Mouse (Mus musculus) G1E (cell line): ENCODE measurements around the gene Ptrh1. TPM values are rescaled to one million over a fixed set of nuclear protein-coding genes. Genes with fewer than 3 reads are reported as not detected.

Source experiments
- ATAC-seq: 2 replicates; pipeline ENCODE4 v1.8.0; 2016; ENCODE audit warnings: mild to moderate bottlenecking; ENCODE audit not compliant: insufficient number of reproducible peaks, poor library complexity, low FRiP score, severe bottlenecking; ENCODE audit errors: extremely low read depth
- DNase-seq: peaks from one replicate; pipeline ENCODE4 v3.0.0; 2012; ENCODE audit warnings: low spot score
- H3K27me3 ChIP-seq: 2 replicates; pipeline ENCODE4 v1.6.1; 2012; ENCODE audit warnings: mild to moderate bottlenecking, low read length, inconsistent platforms; ENCODE audit not compliant: insufficient read depth
- H3K36me3 ChIP-seq: replicated peaks from 2 replicates; pipeline ENCODE3; 2012; ENCODE audit warnings: mild to moderate bottlenecking, inconsistent platforms
- H3K4me1 ChIP-seq: 2 replicates; pipeline ENCODE4 v1.6.1; 2012; ENCODE audit warnings: low read depth, low read length, inconsistent platforms, mixed read lengths; ENCODE audit not compliant: insufficient read depth
- H3K4me3 ChIP-seq: 2 replicates; pipeline ENCODE4 v1.5.1; 2012; ENCODE audit warnings: low read depth, mild to moderate bottlenecking, inconsistent platforms, low read length, moderate library complexity, mixed read lengths
- H3K9me3 ChIP-seq: replicated peaks from 2 replicates; pipeline ENCODE4 v1.6.1; 2012; ENCODE audit warnings: inconsistent platforms
- CTCF ChIP-seq: IDR thresholded peaks from 2 replicates; pipeline ENCODE4 v1.5.1; 2012; ENCODE audit warnings: low read depth, low read length, inconsistent platforms, mixed read lengths
- GATA1 ChIP-seq: IDR thresholded peaks from 2 replicates; pipeline ENCODE4 v1.6.1; 2012; ENCODE audit warnings: borderline replicate concordance, low read length, inconsistent platforms, mixed read lengths
- GATA2 ChIP-seq: IDR thresholded peaks from 2 replicates; pipeline ENCODE4 v1.6.1; 2012; ENCODE audit warnings: low read depth, low read length, inconsistent platforms, borderline replicate concordance
- POLR2AphosphoS5 ChIP-seq: IDR thresholded peaks from 2 replicates; pipeline ENCODE4 v1.6.1; 2012; ENCODE audit warnings: low read depth, low read length, inconsistent platforms; ENCODE audit not compliant: insufficient replicate concordance
- TAL1 ChIP-seq: conservative IDR thresholded peaks from 2 replicates; pipeline ENCODE4 v1.6.1; 2012; ENCODE audit warnings: low read depth, low read length, inconsistent platforms, mixed read lengths
- polyA plus RNA-seq: library from polyadenylated mRNA; stranded (reverse); fragments of >175 nt; gene quantifications from 2 replicates; pipeline ENCODE4 v1.2.3, GENCODE M21; 2012
- total RNA-seq, 2 experiments: library from RNA; stranded (forward) in 1 of 2; stranded (reverse) in 1 of 2; fragments of 200-1000 nt in 1 of 2; fragments of >200 nt in 1 of 2; fragmentation: Nextera tagmentation in 1 of 2; gene quantifications; 2 replicates each; pipeline ENCODE4 v1.2.3; 2014 to 2017

Ptrh1 gene
- total and polyA plus RNA-seq, 3 experiments = 3.4 to 5.0 (median 4.3) TPM

GRCm38 (mm10) chr2:32732695-32733094, 42.9 kb upstream of the Ptrh1 start:
- ATAC-seq = no peak
- Histone ChIP-seq H3K4me3 (no peak overlapping the region), H3K9me3 (no peaks in the 10 kb centered on the region), H3K27me3 (peaks cover 71% of the 10 kb centered on the region), H3K4me1 (peaks cover 7% of the 10 kb centered on the region), H3K36me3 (no peaks in the 10 kb centered on the region)
- TF ChIP-seq TAL1 (no peak), POLR2AphosphoS5 (no peak)
- no peak for DNase-seq

- DNase-seq (no peak), ATAC-seq (no peak)
- H3K4me1 ChIP-seq = peaks cover 4% of the 10 kb centered on the region; the same call in 1 of the 2 replicates
- no peak overlapping the region for H3K4me3 ChIP-seq
- no peaks in the 10 kb centered on the region for H3K36me3 ChIP-seq
- peaks cover 68% of the 10 kb centered on the region for H3K27me3 ChIP-seq
- H3K9me3 ChIP-seq = no peaks in the 10 kb centered on the region
- TF ChIP-seq CTCF = no peak
- no peak for TF ChIP-seq GATA1
- no peak for TF ChIP-seq GATA2
- TF ChIP-seq POLR2AphosphoS5 = no peak
- TF ChIP-seq TAL1 = no peak
Observed at GRCm38 (mm10) chr2:32734480-32734879, 41.1 kb upstream of the Ptrh1 start.

- Histone ChIP-seq H3K4me1 (peaks cover 4% of the 10 kb centered on the region; the same call in 1 of the 2 replicates), H3K9me3 (no peaks in the 10 kb centered on the region), H3K4me3 (no peak overlapping the region), H3K36me3 (no peaks in the 10 kb centered on the region), H3K27me3 (peaks cover 68% of the 10 kb centered on the region)
- no peak for DNase-seq
- ATAC-seq = no peak
- no peak for TF ChIP-seq CTCF
- TF ChIP-seq TAL1 = no peak
- no peak for TF ChIP-seq GATA2
- no peak for TF ChIP-seq POLR2AphosphoS5
- no peak for TF ChIP-seq GATA1
Observed at GRCm38 (mm10) chr2:32734933-32735332, 40.7 kb upstream of the Ptrh1 start.

- no peak for DNase-seq
- Histone ChIP-seq H3K4me3 (no peak overlapping the region), H3K36me3 (no peaks in the 10 kb centered on the region), H3K4me1 (peaks cover 5% of the 10 kb centered on the region; the same call in 1 of the 2 replicates), H3K9me3 (no peaks in the 10 kb centered on the region), H3K27me3 (peaks cover 71% of the 10 kb centered on the region)
- no peak for ATAC-seq
- TF ChIP-seq TAL1 = no peak
- TF ChIP-seq GATA2 = no peak
- TF ChIP-seq CTCF = no peak
- TF ChIP-seq POLR2AphosphoS5 = no peak
- no peak for TF ChIP-seq GATA1
Observed at GRCm38 (mm10) chr2:32736306-32736829, 39.2 kb upstream of the Ptrh1 start.

GRCm38 (mm10) chr2:32737008-32737407, 38.6 kb upstream of the Ptrh1 start:
- no peaks in the 10 kb centered on the region for H3K9me3 ChIP-seq
- peaks cover 73% of the 10 kb centered on the region for H3K27me3 ChIP-seq
- peaks cover 8% of the 10 kb centered on the region; the same call in 1 of the 2 replicates for H3K4me1 ChIP-seq
- TF ChIP-seq POLR2AphosphoS5 = no peak
- no peak for TF ChIP-seq CTCF
- no peak for TF ChIP-seq TAL1
- no peak for TF ChIP-seq GATA2
- TF ChIP-seq GATA1 = no peak
- DNase-seq (no peak), ATAC-seq (no peak)
- H3K36me3 ChIP-seq = no peaks in the 10 kb centered on the region
- no peak overlapping the region for H3K4me3 ChIP-seq

GRCm38 (mm10) chr2:32739311-32739710, 36.3 kb upstream of the Ptrh1 start:
- no peak overlapping the region for H3K4me3 ChIP-seq
- DNase-seq (no peak), ATAC-seq (no peak)
- H3K4me1 ChIP-seq = peaks cover 8% of the 10 kb centered on the region; the same call in 1 of the 2 replicates
- H3K36me3 ChIP-seq = no peaks in the 10 kb centered on the region
- H3K27me3 ChIP-seq = peaks cover 64% of the 10 kb centered on the region
- TF ChIP-seq GATA2 (no peak), CTCF (no peak), TAL1 (no peak)
- no peaks in the 10 kb centered on the region for H3K9me3 ChIP-seq

GRCm38 (mm10) chr2:32740916-32741272, 34.7 kb upstream of the Ptrh1 start, which contains the start of gene 6330409D20Rik:
Gene 6330409D20Rik, minus strand, starts transcription at chr2:32741016.
- ATAC-seq (no peak), DNase-seq (no peak)
- Histone ChIP-seq H3K4me3 (no peak within 1 kb of the TSS), H3K36me3 (no peaks in the 10 kb centered on the region), H3K4me1 (peaks cover 5% of the 10 kb centered on the region; the same call in 1 of the 2 replicates), H3K9me3 (no peaks in the 10 kb centered on the region), H3K27me3 (peaks cover 61% of the 10 kb centered on the region)
- TF ChIP-seq GATA1 (no peak), POLR2AphosphoS5 (no peak)
